Mouse (Mus musculus) midbrain, embryonic 14.5 days (tissue): ENCODE data around the gene Epb41l3. TPM values are rescaled to one million over a fixed set of nuclear protein-coding genes. Genes with fewer than 3 reads are reported as not detected.
"Not testable (repeated sequence)": the region's sequence is repeated elsewhere in the genome, so short reads cannot be mapped to it uniquely, and the experiment has no call there.

ENCODE experiments used
- ATAC-seq: fragments of 200-750 bp; cut with Nextera tagmentation; 2 replicates; pipeline ENCODE4 v1.8.0; 2017; ENCODE audit warnings: moderate number of reproducible peaks, moderate library complexity; ENCODE audit not compliant: low FRiP score, low TSS enrichment
- DNase-seq: peaks from one replicate; pipeline ENCODE4 v3.0.0-alpha.2; 2015
- H3K27ac ChIP-seq: fragments of 300-500 bp; sonication (generic); replicated peaks from 2 replicates; pipeline ENCODE4 v1.5.1; 2014; ENCODE audit warnings: mild to moderate bottlenecking, low read depth, low read length, moderate library complexity
- H3K27me3 ChIP-seq: fragments of 300-500 bp; sonication (generic); 2 replicates; pipeline ENCODE4 v1.6.1; 2014; ENCODE audit warnings: low read length, control low read depth, mixed read lengths; ENCODE audit not compliant: control insufficient read depth, insufficient read depth
- H3K36me3 ChIP-seq: fragments of 300-500 bp; sonication (generic); 2 replicates; pipeline ENCODE4 v1.6.1; 2014; ENCODE audit warnings: low read length, control low read depth; ENCODE audit not compliant: control insufficient read depth, insufficient read depth
- H3K4me1 ChIP-seq: fragments of 300-500 bp; sonication (generic); 2 replicates; pipeline ENCODE4 v1.6.1; 2014; ENCODE audit warnings: mild to moderate bottlenecking, antibody characterized with exemption, low read length, control low read depth; ENCODE audit not compliant: control insufficient read depth, insufficient read depth
- H3K4me2 ChIP-seq: fragments of 300-500 bp; sonication (generic); 2 replicates; pipeline ENCODE4 v1.6.1; 2014; ENCODE audit warnings: mild to moderate bottlenecking, low read length, moderate library complexity
- H3K4me3 ChIP-seq: fragments of 300-500 bp; sonication (generic); replicated peaks from 2 replicates; pipeline ENCODE4 v1.5.1; 2014; ENCODE audit warnings: low read depth, low read length
- H3K9ac ChIP-seq: fragments of 300-500 bp; sonication (generic); replicated peaks from 2 replicates; pipeline ENCODE4 v1.6.1; 2014; ENCODE audit warnings: mild to moderate bottlenecking, low read length, moderate library complexity
- H3K9me3 ChIP-seq: fragments of 300-500 bp; sonication (generic); 2 replicates; pipeline ENCODE4 v1.6.1; 2016; ENCODE audit warnings: low read length, control low read depth, mixed read lengths; ENCODE audit not compliant: control insufficient read depth
- WGBS: fragments of 180-500 bp; shearing (Covaris S2); extraction: QIAGEN DNeasy Blood & Tissue Kit; methylation state at CpG from one replicate; pipeline ENCODE4 v1.1.7; 2014; 5-methylcytosine and 5-hydroxymethylcytosine counted together
- polyA plus RNA-seq: library from polyadenylated mRNA; unstranded; fragments of >200 nt; fragmentation: Nextera tagmentation; extraction: Ambion mirVana; gene quantifications from 2 replicates; pipeline ENCODE4 v1.2.1, GENCODE M21; 2014

Epb41l3 gene
- polyA plus RNA-seq, 1 experiment from 2014 or later, result 63.4 TPM

DNA sequence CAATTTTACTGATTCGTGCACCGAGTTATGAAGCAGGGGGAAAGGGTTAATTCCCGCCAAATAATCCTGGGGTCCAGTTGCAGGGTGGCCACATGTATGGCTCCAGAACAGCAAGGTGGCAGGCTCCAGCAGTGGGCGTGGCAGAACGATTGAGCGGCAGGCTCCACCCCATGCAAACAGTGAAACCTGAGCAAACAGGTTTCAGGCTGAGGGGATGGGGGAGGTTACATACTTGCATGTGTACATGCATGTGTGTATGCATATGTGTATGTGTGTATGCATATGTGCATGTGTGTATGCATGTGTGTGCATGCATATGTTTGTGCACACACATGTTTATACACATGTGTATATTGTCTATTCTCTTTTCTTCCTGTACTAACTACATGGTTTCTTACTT is 46.9 kb downstream of the Epb41l3 start:
- 12% methylated on average over 6 of the region's 6 CpGs for WGBS
- not testable (repeated sequence) for ATAC-seq, H3K27me3 ChIP-seq, H3K9me3 ChIP-seq, H3K9ac ChIP-seq, DNase-seq, H3K4me3 ChIP-seq, H3K36me3 ChIP-seq, H3K27ac ChIP-seq
- Histone ChIP-seq H3K4me1 (peaks cover 13% of the 10 kb centered on the region; the same call in 1 of the 2 replicates), H3K4me2 (peak overlapping the region; percentile 30)

DNA sequence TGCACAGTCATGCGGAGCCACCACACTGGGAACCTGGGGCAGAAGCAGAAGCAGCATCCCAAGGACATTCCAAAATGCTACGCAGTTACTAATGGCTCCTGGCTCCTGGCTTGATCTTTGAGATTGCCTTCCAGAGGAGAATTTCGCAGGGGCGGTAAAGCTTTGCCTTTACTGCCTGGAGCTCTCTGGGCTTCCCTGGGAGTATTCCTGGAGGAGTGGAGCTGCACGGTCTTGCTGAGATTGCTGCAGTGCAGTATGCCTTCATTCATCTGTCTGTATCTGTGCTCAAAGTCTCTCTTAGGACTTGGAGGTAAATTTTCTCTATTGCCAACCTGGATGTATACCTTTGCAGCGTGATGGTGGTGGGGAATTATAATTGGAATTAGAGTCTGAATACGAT is 52.0 kb downstream of the Epb41l3 start:
- WGBS, result 73% methylated on average over 7 of the region's 7 CpGs

GRCm38 (mm10) chr17:69127981-69128380 is 52.5 kb downstream of the Epb41l3 start:
- Histone ChIP-seq H3K27me3 (no peaks in the 10 kb centered on the region), H3K4me1 (peaks cover 13% of the 10 kb centered on the region; the same call in 1 of the 2 replicates), H3K4me2 (no peak overlapping the region), H3K9me3 (no peaks in the 10 kb centered on the region), H3K4me3 (no peak overlapping the region), H3K27ac (no peak overlapping the region), H3K36me3 (no peaks in the 10 kb centered on the region), H3K9ac (no peak overlapping the region)
- no peak for DNase-seq
- WGBS, result 86% methylated on average over 5 of the region's 5 CpGs
- no peak for ATAC-seq

More for the DNA sequence above, 52.0 kb downstream of the Epb41l3 start:
- no peak for ATAC-seq
- Histone ChIP-seq H3K4me1 (peaks cover 13% of the 10 kb centered on the region; the same call in 1 of the 2 replicates), H3K9me3 (no peaks in the 10 kb centered on the region), H3K9ac (no peak overlapping the region), H3K27me3 (no peaks in the 10 kb centered on the region), H3K4me3 (no peak overlapping the region), H3K4me2 (no peak overlapping the region), H3K27ac (no peak overlapping the region), H3K36me3 (no peaks in the 10 kb centered on the region)
- no peak for DNase-seq

- DNase-seq (peak; percentile 53), ATAC-seq (no peak)
- Histone ChIP-seq H3K27me3 (no peaks in the 10 kb centered on the region), H3K27ac (no peak overlapping the region), H3K36me3 (no peaks in the 10 kb centered on the region), H3K4me1 (peaks cover 13% of the 10 kb centered on the region; the same call in 1 of the 2 replicates), H3K4me2 (no peak overlapping the region), H3K4me3 (no peak overlapping the region), H3K9ac (no peak overlapping the region), H3K9me3 (no peaks in the 10 kb centered on the region)
- WGBS, result 22% methylated on average over 6 of the region's 6 CpGs
Observed at GRCm38 (mm10) chr17:69129434-69129833, 54.0 kb downstream of the Epb41l3 start.

DNA sequence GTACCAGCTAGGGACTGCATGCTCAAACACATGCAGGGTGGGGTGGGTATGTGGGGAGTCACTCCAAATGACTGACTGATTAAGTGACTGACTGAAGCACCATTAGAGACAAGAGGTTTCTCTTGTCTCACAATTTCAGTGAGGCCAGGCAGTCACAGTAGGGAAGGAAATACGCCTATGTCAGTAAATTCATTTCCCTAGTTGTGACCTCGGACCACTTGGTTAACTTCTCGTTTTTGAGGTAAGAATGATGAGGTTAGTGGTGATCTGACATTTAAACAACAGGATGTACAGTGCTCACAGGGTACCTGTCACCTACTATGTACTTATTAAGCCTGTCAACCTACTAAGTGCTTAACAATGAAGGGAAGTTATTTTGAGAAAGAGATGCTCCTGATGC is 67.5 kb downstream of the Epb41l3 start:
- H3K4me3 ChIP-seq, result no peak overlapping the region
- H3K9me3 ChIP-seq, result no peaks in the 10 kb centered on the region
- H3K4me2 ChIP-seq, result no peak overlapping the region
- ATAC-seq, result no peak
- H3K27ac ChIP-seq, result no peak overlapping the region
- H3K9ac ChIP-seq, result no peak overlapping the region
- H3K27me3 ChIP-seq, result no peaks in the 10 kb centered on the region
- WGBS, result 89% methylated on average over 3 of the region's 3 CpGs
- H3K36me3 ChIP-seq, result no peaks in the 10 kb centered on the region
- no peaks in the 10 kb centered on the region for H3K4me1 ChIP-seq
- no peak for DNase-seq

GRCm38 (mm10) chr17:69150826-69151225 is 75.3 kb downstream of the Epb41l3 start:
- Histone ChIP-seq H3K36me3 (no peaks in the 10 kb centered on the region), H3K4me1 (peaks cover 8% of the 10 kb centered on the region; the same call in 1 of the 2 replicates), H3K9me3 (no peaks in the 10 kb centered on the region), H3K4me2 (no peak overlapping the region), H3K27ac (no peak overlapping the region), H3K9ac (no peak overlapping the region), H3K27me3 (no peaks in the 10 kb centered on the region), H3K4me3 (no peak overlapping the region)
- no peak for DNase-seq
- ATAC-seq, result no peak

GRCm38 (mm10) chr17:69151281-69151680 is 75.8 kb downstream of the Epb41l3 start:
- H3K36me3 ChIP-seq, result no peaks in the 10 kb centered on the region
- no peak for ATAC-seq
- peak; percentile 31 for DNase-seq

GRCm38 (mm10) chr17:69155034-69155433 is 79.6 kb downstream of the Epb41l3 start:
- Histone ChIP-seq H3K27ac (no peak overlapping the region), H3K9ac (no peak overlapping the region), H3K9me3 (no peaks in the 10 kb centered on the region), H3K4me2 (no peak overlapping the region), H3K4me3 (no peak overlapping the region), H3K27me3 (no peaks in the 10 kb centered on the region), H3K4me1 (peaks cover 8% of the 10 kb centered on the region; the same call in 1 of the 2 replicates), H3K36me3 (no peaks in the 10 kb centered on the region)
- DNase-seq, result no peak
- 81% methylated on average over 8 of the region's 8 CpGs for WGBS
- ATAC-seq, result no peak

More at GRCm38 (mm10) chr17:69151281-69151680, 75.8 kb downstream of the Epb41l3 start:
- H3K27ac ChIP-seq, result no peak overlapping the region
- no peak overlapping the region for H3K4me2 ChIP-seq
- H3K4me1 ChIP-seq, result peaks cover 8% of the 10 kb centered on the region; the same call in 1 of the 2 replicates
- no peaks in the 10 kb centered on the region for H3K27me3 ChIP-seq
- no peak overlapping the region for H3K9ac ChIP-seq
- H3K9me3 ChIP-seq, result no peaks in the 10 kb centered on the region
- 24% methylated on average over 3 of the region's 3 CpGs for WGBS
- no peak overlapping the region for H3K4me3 ChIP-seq

DNA sequence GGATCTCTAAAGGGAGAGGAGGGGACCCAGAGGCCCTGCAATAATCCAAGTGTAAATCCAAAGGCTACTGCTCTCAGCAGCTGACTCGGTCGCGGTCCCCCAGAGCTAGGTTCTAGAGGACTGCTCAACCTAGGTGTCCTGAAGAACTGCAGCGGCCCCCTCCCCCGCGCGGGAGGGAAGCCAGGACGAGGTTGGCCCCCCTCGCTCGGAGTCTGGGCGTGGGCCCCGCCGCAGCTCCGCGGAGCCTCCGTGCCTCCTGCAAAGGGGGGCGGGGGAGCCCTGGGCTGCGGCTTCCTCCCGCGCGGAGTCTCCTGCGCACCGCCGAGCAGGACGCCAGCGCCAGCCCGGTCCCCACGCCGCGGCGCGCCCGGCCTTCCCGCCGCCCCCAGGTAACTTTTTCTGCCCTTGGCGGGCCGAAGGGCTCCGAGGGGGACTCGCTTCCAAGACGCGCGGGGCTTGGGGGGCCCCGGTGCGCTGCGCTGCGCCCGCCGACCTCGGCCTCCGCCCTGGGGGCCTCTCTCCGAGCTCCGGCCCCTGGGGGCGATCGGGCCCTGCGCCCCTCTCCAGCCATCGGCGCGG is 81.1 kb downstream of the Epb41l3 start:
- Histone ChIP-seq H3K4me1 (peaks cover 8% of the 10 kb centered on the region; the same call in 1 of the 2 replicates), H3K9ac (peak overlapping the region; percentile 84), H3K27me3 (no peaks in the 10 kb centered on the region), H3K9me3 (no peaks in the 10 kb centered on the region), H3K27ac (peak overlapping the region; percentile 79), H3K4me3 (peak overlapping the region; percentile 92), H3K36me3 (no peaks in the 10 kb centered on the region), H3K4me2 (peak overlapping the region; percentile 86)
- ATAC-seq (peak; percentile 74), DNase-seq (peak; percentile 79)
- under 1% methylated on average over 57 of the region's 58 CpGs for WGBS
